Mouse (Mus musculus) Patski (cell line): ENCODE results near the gene Pheta1. TPM values are rescaled to one million over a fixed set of nuclear protein-coding genes. Genes with fewer than 3 reads are reported as not detected.

ENCODE experiments used
- ATAC-seq: fragments of 100-300 bp; one replicate; pipeline ENCODE4 v1.8.0; 2021
- CTCF ChIA-PET: fragments of 350-600 bp; sonication (Branson Sonifier 250); formaldehyde crosslinking; loops from one replicate; lab custom pipeline; 2022; ENCODE audit warnings: inconsistent platforms; lab: Charles Lee
- POLR2A ChIA-PET: fragments of 350-600 bp; sonication (Branson Sonifier 250); formaldehyde crosslinking; loops from one replicate; lab custom pipeline; 2022; ENCODE audit warnings: antibody characterized with exemption, inconsistent platforms; lab: Charles Lee
- DNase-seq: peaks from one replicate; pipeline ENCODE4 v3.0.0-alpha.2; 2011; ENCODE audit warnings: low read depth, low spot score
- H3K27me3 ChIP-seq: fragments of 371-371 bp; one replicate; pipeline ENCODE4 v1.5.1; 2021
- CTCF ChIP-seq: fragments of 100-300 bp; IDR thresholded peaks from one replicate; pipeline ENCODE4 v1.5.1; 2021
- in situ Hi-C: fragments of 300-500 bp; cut with MboI; formaldehyde crosslinking; loops from 3 replicates; pipeline ENCODE4 v1.11.1; 2018; ENCODE audit warnings: low pct_unique_long_range_greater_than_20kb, mixed read lengths
- polyA plus RNA-seq: library from polyadenylated mRNA; unstranded; gene quantifications from one replicate; pipeline ENCODE4 v1.2.3, GENCODE M21; 2021

The Pheta1 gene
- polyA plus RNA-seq, 1 experiment from 2014 or later, result 17.9 TPM

GRCm38 (mm10) chr5:121848035-121848519 is 707 bp upstream of the Pheta1 start:
- ATAC-seq (peak; percentile 33), DNase-seq (no peak)
- no peaks in the 10 kb centered on the region for H3K27me3 ChIP-seq
- in situ Hi-C loops, result loop anchor here (5.0 kb wide), 1 partner anchor 36 kb away; no protein-coding TSS in a partner anchor
- TF ChIP-seq CTCF, result no peak
- POLR2A ChIA-PET, result interaction anchor here (1.0 kb wide), 1 partner anchor 188 kb away, joined by 6 read pairs; the partner anchor contains the start of genes Acad10 and Brap
- CTCF ChIA-PET, result no interaction called here

- POLR2A ChIA-PET, result interaction anchor here (0.6 kb wide), 1 partner anchor 216 kb away, joined by 4 read pairs; no protein-coding TSS in a partner anchor
- DNase-seq (no peak), ATAC-seq (no peak)
- CTCF ChIA-PET, result interaction anchor here (1.0 to 1.6 kb wide), 4 partner anchors 22 to 65 kb away, joined by 3 to 7 read pairs (median 4); no protein-coding TSS in a partner anchor
- no peaks in the 10 kb centered on the region for H3K27me3 ChIP-seq
- no peak for TF ChIP-seq CTCF
- in situ Hi-C loops, result loop anchor here (5.0 kb wide), 1 partner anchor 37 kb away; no protein-coding TSS in a partner anchor
Measured at GRCm38 (mm10) chr5:121849478-121850349, 930 bp downstream of the Pheta1 start.

GRCm38 (mm10) chr5:121853368-121854051 is 4.7 kb downstream of the Pheta1 start:
- CTCF ChIA-PET, result no interaction called here
- in situ Hi-C loops, result no loop called here
- no peak for DNase-seq

GRCm38 (mm10) chr5:121854768-121855167 is 6.0 kb downstream of the Pheta1 start:
- in situ Hi-C loops, result no loop called here
- ATAC-seq (no peak), DNase-seq (no peak)
- no peak for TF ChIP-seq CTCF
- POLR2A ChIA-PET, result no interaction called here
- CTCF ChIA-PET, result no interaction called here
- H3K27me3 ChIP-seq, result no peaks in the 10 kb centered on the region

More at GRCm38 (mm10) chr5:121853368-121854051, 4.7 kb downstream of the Pheta1 start:
- ATAC-seq, result no peak
- POLR2A ChIA-PET, result interaction anchor here (0.6 kb wide), 1 partner anchor 19 kb away, joined by 3 read pairs; no protein-coding TSS in a partner anchor
- no peaks in the 10 kb centered on the region for H3K27me3 ChIP-seq
- no peak for TF ChIP-seq CTCF

- no peak for DNase-seq
- POLR2A ChIA-PET, result no interaction called here
- CTCF ChIA-PET, result no interaction called here
- ATAC-seq, result no peak
- no peak for TF ChIP-seq CTCF
- no peaks in the 10 kb centered on the region for H3K27me3 ChIP-seq
- in situ Hi-C loops, result no loop called here
Measured at GRCm38 (mm10) chr5:121856740-121857139, 8.0 kb downstream of the Pheta1 start.

GRCm38 (mm10) chr5:121858427-121858826 is 9.6 kb downstream of the Pheta1 start:
- ChIA-PET CTCF (no interaction called here), POLR2A (no interaction called here)
- no peak for DNase-seq
- ATAC-seq, result no peak
- TF ChIP-seq CTCF, result no peak
- H3K27me3 ChIP-seq, result no peaks in the 10 kb centered on the region
- in situ Hi-C loops, result no loop called here

GRCm38 (mm10) chr5:121861964-121862363 is 13.2 kb downstream of the Pheta1 start:
- no peak for DNase-seq
- CTCF ChIA-PET, result interaction anchor here (1.4 to 1.6 kb wide), 2 partner anchors 10 to 11 kb away, joined by 3 read pairs; no protein-coding TSS in a partner anchor
- no peak for ATAC-seq
- POLR2A ChIA-PET, result no interaction called here
- no peak for TF ChIP-seq CTCF
- in situ Hi-C loops, result no loop called here
- H3K27me3 ChIP-seq, result no peaks in the 10 kb centered on the region

GRCm38 (mm10) chr5:121864330-121864729 is 15.5 kb downstream of the Pheta1 start:
- ATAC-seq (no peak), DNase-seq (no peak)
- TF ChIP-seq CTCF, result no peak
- ChIA-PET POLR2A (interaction anchor here (0.6 kb wide), 1 partner anchor 26 kb away, joined by 3 read pairs; no protein-coding TSS in a partner anchor), CTCF (no interaction called here)
- no peaks in the 10 kb centered on the region for H3K27me3 ChIP-seq
- in situ Hi-C loops, result no loop called here

GRCm38 (mm10) chr5:121867963-121868362 is 19.2 kb downstream of the Pheta1 start:
- ATAC-seq, result no peak
- TF ChIP-seq CTCF, result no peak
- in situ Hi-C loops, result no loop called here
- CTCF ChIA-PET, result no interaction called here
- POLR2A ChIA-PET, result interaction anchor here (0.5 kb wide), 1 partner anchor 12 kb away, joined by 3 read pairs; no protein-coding TSS in a partner anchor
- DNase-seq, result no peak
- no peaks in the 10 kb centered on the region for H3K27me3 ChIP-seq

GRCm38 (mm10) chr5:121870832-121871231 is 22.0 kb downstream of the Pheta1 start:
- no peaks in the 10 kb centered on the region for H3K27me3 ChIP-seq
- no peak for ATAC-seq
- ChIA-PET POLR2A (no interaction called here), CTCF (interaction anchor here (1.3 to 1.6 kb wide), 2 partner anchors 189 to 219 kb away, joined by 4 to 5 read pairs; no protein-coding TSS in a partner anchor)
- TF ChIP-seq CTCF, result no peak
- DNase-seq, result no peak
- in situ Hi-C loops, result loop anchor here (5.0 to 10.0 kb wide), 2 partner anchors 216 to 354 kb away; no protein-coding TSS in a partner anchor
